Mouse (Mus musculus) brain, embryonic 14.5 days (tissue): Measurements from ENCODE around the gene Auts2.

Experiments
- CTCF ChIP-seq: fragments of 200-500 bp; IDR thresholded peaks from 2 replicates; pipeline ENCODE4 v1.5.1; 2012; ENCODE audit warnings: inconsistent platforms, mild to moderate bottlenecking, moderate library complexity, borderline replicate concordance; ENCODE audit not compliant: insufficient read depth, insufficient read length; ENCODE audit errors: extremely low read depth
- POLR2A ChIP-seq: fragments of 200-500 bp; IDR thresholded peaks from 2 replicates; pipeline ENCODE4 v1.6.1; 2012; ENCODE audit warnings: mild to moderate bottlenecking, inconsistent platforms, borderline replicate concordance; ENCODE audit not compliant: poor library complexity, insufficient read depth, insufficient read length, severe bottlenecking; ENCODE audit errors: extremely low read depth

DNA sequence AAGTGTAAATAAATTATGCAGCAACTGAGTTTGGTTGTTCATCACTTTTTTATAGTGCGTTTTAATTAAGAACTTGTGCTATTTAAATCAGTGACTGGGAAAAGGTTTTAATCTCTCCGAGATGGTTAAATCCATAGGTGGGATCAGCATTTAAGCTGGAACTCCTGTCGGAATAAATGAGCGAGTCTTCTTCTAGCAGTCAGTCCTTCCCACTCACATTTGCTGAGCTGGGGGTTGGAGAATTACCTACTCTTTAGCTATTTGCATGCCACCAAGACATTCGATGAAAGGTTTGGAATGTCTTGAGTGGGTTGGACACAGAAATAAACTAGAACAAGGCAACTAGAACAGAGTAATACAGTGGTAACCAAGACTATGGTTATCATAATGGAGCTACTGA, 45.1 kb downstream of the Auts2 start:
- no peak for TF ChIP-seq POLR2A
- TF ChIP-seq CTCF = no peak
